Mouse (Mus musculus): ENCODE data around the gene Tmem51. TPM values are rescaled to one million over a fixed set of nuclear protein-coding genes. Genes with fewer than 3 reads are reported as not detected.

Tmem51 gene
- total RNA-seq, 2 experiments from 2014 or later: 0.48 to 0.88 TPM

Other genes with a start within 250 kb of the Tmem51 start
- gene Ctrc, start 237.9 kb downstream of the Tmem51 start, total RNA-seq (2021): not detected
- gene Efhd2, start 209.4 kb downstream of the Tmem51 start, total RNA-seq (2021): 1 to 10 TPM; 2.8 to 4.7 TPM
- gene Fhad1, start 69.2 kb downstream of the Tmem51 start, total RNA-seq (2021): not detected
- gene Kazn, start 155.1 kb upstream of the Tmem51 start, total RNA-seq (2021): 1 to 10 TPM; 1.6 to 2.5 TPM